Comparison of ENCODE assay signal across 16 mouse cellular contexts in genomic region chr2:11739516-11740051, GRCm38 (mm10). TPM values are rescaled to one million over a fixed set of nuclear protein-coding genes. Genes with fewer than 3 reads are reported as not detected.
A peak's percentile ranks its signal among the peaks of the same experiment; 100 is the strongest.
DNase-seq lines count a peak whose midpoint lies in the region; ATAC-seq and TF ChIP-seq lines count a peak whose summit lies in the region.
"Had no signal": no experiment of that assay in that cellular context is flagged by ENCODE, and none has a peak within 500 bp of the region (broad histone marks: within the 10 kb centered on the region; RNA-seq: fewer than 3 reads in every experiment).

No protein-coding gene starts in this region.

- no peak overlapping the region for H3K9ac ChIP-seq in lung, postnatal 0 days (replicated peaks; ENCODE audit: low read depth)
- H3K9ac ChIP-seq in intestine, embryonic 15.5 days: no peak overlapping the region
- H3K9ac ChIP-seq in hindbrain, embryonic 11.5 days (ENCODE audit: low read depth, low read length): no peak overlapping the region
- H3K9ac ChIP-seq: hindbrain, embryonic 15.5 days; lung, embryonic 15.5 days had no signal

- DNase-seq in lung, postnatal 0 days (ENCODE audit: low spot score): peak; percentile 57
- no peak for DNase-seq in lung, adult 2 months
- DNase-seq in adipocyte (ENCODE audit: low spot score): peak; percentile 50
- DNase-seq in layer of hippocampus, adult 9-11 months: no peak
- DNase-seq in hindbrain, embryonic 11.5 days (ENCODE audit: low spot score): no peak
- DNase-seq: adrenal gland, postnatal 10 days; cerebellum, postnatal 14 days; right cerebral cortex, postnatal 14 days had no signal

- no peaks in the 10 kb centered on the region for H3K9me3 ChIP-seq in lung, postnatal 0 days (ENCODE audit: low read length)
- no peaks in the 10 kb centered on the region for H3K9me3 ChIP-seq in intestine, embryonic 15.5 days
- H3K9me3 ChIP-seq in hindbrain, embryonic 11.5 days (ENCODE audit: control insufficient read depth, low read length): no peaks in the 10 kb centered on the region
- H3K9me3 ChIP-seq: G1E; hindbrain, embryonic 15.5 days; limb, embryonic 10.5 days; lung, embryonic 15.5 days had no signal

- WGBS in lung, postnatal 0 days: 90% methylated on average over 4 of the region's 4 CpGs
- 85% methylated on average over 4 of the region's 4 CpGs for WGBS in lung, adult 2 months
- 86% methylated on average over 4 of the region's 4 CpGs for WGBS in intestine, embryonic 15.5 days
- 94% methylated on average over 4 of the region's 4 CpGs for WGBS in hindbrain, embryonic 11.5 days

- peaks cover 19% of the 10 kb centered on the region for H3K36me3 ChIP-seq in lung, postnatal 0 days (ENCODE audit: insufficient read depth, low read length)
- peaks cover 19% of the 10 kb centered on the region for H3K36me3 ChIP-seq in intestine, embryonic 15.5 days
- H3K36me3 ChIP-seq in hindbrain, embryonic 11.5 days (ENCODE audit: control insufficient read depth, insufficient read depth, low read length): peaks cover 14% of the 10 kb centered on the region

- no peak overlapping the region for H3K4me2 ChIP-seq in lung, postnatal 0 days (replicated peaks; ENCODE audit: low read depth, low read length)
- no peak overlapping the region for H3K4me2 ChIP-seq in intestine, embryonic 15.5 days (replicated peaks)
- no peak overlapping the region for H3K4me2 ChIP-seq in hindbrain, embryonic 11.5 days (replicated peaks; ENCODE audit: low read depth, low read length)
- H3K4me2 ChIP-seq: hindbrain, embryonic 15.5 days; lung, embryonic 15.5 days; midbrain, embryonic 11.5 days had no signal

- H3K27me3 ChIP-seq in lung, postnatal 0 days (replicated peaks; ENCODE audit: insufficient read depth, low read length): no peaks in the 10 kb centered on the region
- H3K27me3 ChIP-seq in intestine, embryonic 15.5 days (replicated peaks): no peaks in the 10 kb centered on the region
- H3K27me3 ChIP-seq in hindbrain, embryonic 11.5 days (ENCODE audit: control insufficient read depth, insufficient read depth, low read length): no peaks in the 10 kb centered on the region
- H3K27me3 ChIP-seq: hindbrain, embryonic 15.5 days; lung, embryonic 15.5 days had no signal

- H3K27ac ChIP-seq in lung, postnatal 0 days (ENCODE audit: low read length): no peak overlapping the region
- no peak overlapping the region for H3K27ac ChIP-seq in intestine, embryonic 15.5 days
- H3K27ac ChIP-seq in hindbrain, embryonic 11.5 days (ENCODE audit: low read depth, low read length): no peak overlapping the region
- H3K27ac ChIP-seq: hindbrain, embryonic 15.5 days; limb, embryonic 10.5 days; lung, embryonic 15.5 days had no signal

- no peak for TF ChIP-seq POLR2A in lung, adult 2 months (IDR thresholded peaks at IDR 0.05; ENCODE audit: borderline replicate concordance, extremely low read depth, low read depth, low read length)

- ATAC-seq in lung, postnatal 0 days: peak; percentile 21
- ATAC-seq in intestine, embryonic 15.5 days: peak; percentile 82
- ATAC-seq in neutrophil, adult 5-6 weeks (ENCODE audit: extremely low read depth, insufficient number of reproducible peaks, low FRiP score, poor library complexity, severe bottlenecking): peak; percentile 89
- no peak for ATAC-seq in hindbrain, embryonic 11.5 days (ENCODE audit: low FRiP score)

- TF ChIP-seq CTCF in lung, postnatal 0 days (IDR thresholded peaks at IDR 0.05): no peak
- no peak for TF ChIP-seq CTCF in lung, adult 2 months (IDR thresholded peaks at IDR 0.05; ENCODE audit: insufficient read depth, low read length)

- no peak overlapping the region for H3K4me3 ChIP-seq in lung, postnatal 0 days (ENCODE audit: low read depth, low read length)
- H3K4me3 ChIP-seq in lung, adult 2 months (replicated peaks; ENCODE audit: extremely low read depth, low read depth, low read length): no peak overlapping the region
- H3K4me3 ChIP-seq in intestine, embryonic 15.5 days (replicated peaks): no peak overlapping the region
- H3K4me3 ChIP-seq in hindbrain, embryonic 11.5 days (ENCODE audit: low read depth, low read length): no peak overlapping the region
- H3K4me3 ChIP-seq: hindbrain, embryonic 15.5 days; limb, embryonic 10.5 days; lung, embryonic 15.5 days; myocyte had no signal

- no peaks in the 10 kb centered on the region for H3K4me1 ChIP-seq in lung, postnatal 0 days (ENCODE audit: insufficient read depth, low read depth, low read length)
- no peaks in the 10 kb centered on the region for H3K4me1 ChIP-seq in lung, adult 2 months (ENCODE audit: control insufficient read depth, insufficient read depth, low read length)
- no peaks in the 10 kb centered on the region for H3K4me1 ChIP-seq in intestine, embryonic 15.5 days (replicated peaks)
- H3K4me1 ChIP-seq in hindbrain, embryonic 11.5 days (replicated peaks; ENCODE audit: control insufficient read depth, insufficient read depth, low read length): no peaks in the 10 kb centered on the region
- H3K4me1 ChIP-seq: hindbrain, embryonic 15.5 days; limb, embryonic 10.5 days; lung, embryonic 15.5 days had no signal

- no peak for TF ChIP-seq EP300 in lung, postnatal 0 days (IDR thresholded peaks at IDR 0.05)

RNA-seq across cellular contexts. Expression of gene Il15ra, which starts 34.5 kb away (rescaled TPM):
- 4.3 and 6.7 TPM in 2 replicates for polyA plus RNA-seq in lung, postnatal 0 days (2015; fragmentation: Nextera tagmentation; extraction: Ambion mirVana)
- polyA plus RNA-seq in lung, adult 2 months (2012; rRNA removed): 20.7 and 26.2 TPM in 2 replicates
- 2.1 and 2.6 TPM in 2 replicates for polyA plus RNA-seq in intestine, embryonic 15.5 days (2015; fragmentation: Nextera tagmentation; extraction: Ambion mirVana)
- total RNA-seq in neutrophil, adult 5-6 weeks (2017): 12.1 and 14.4 TPM in 2 replicates
- polyA plus RNA-seq in hindbrain, embryonic 11.5 days (2014; fragmentation: Nextera tagmentation; extraction: Ambion mirVana): 0.25 and 0.39 TPM in 2 replicates
- polyA plus RNA-seq: G1E had no signal

RNA-seq across cellular contexts. Expression of gene Fbh1, which starts 37.8 kb away (rescaled TPM):
- polyA plus RNA-seq in lung, postnatal 0 days (2015; fragmentation: Nextera tagmentation; extraction: Ambion mirVana): 65.0 and 70.4 TPM in 2 replicates
- 34.2 and 44.9 TPM in 2 replicates for polyA plus RNA-seq in lung, adult 2 months (2012; rRNA removed)
- polyA plus RNA-seq in intestine, embryonic 15.5 days (2015; fragmentation: Nextera tagmentation; extraction: Ambion mirVana): 108 and 110 TPM in 2 replicates
- total RNA-seq in neutrophil, adult 5-6 weeks (2017): 106 and 119 TPM in 2 replicates
- polyA plus RNA-seq in hindbrain, embryonic 11.5 days (2014; fragmentation: Nextera tagmentation; extraction: Ambion mirVana): 132 and 148 TPM in 2 replicates

RNA-seq across cellular contexts. Expression of gene Ankrd16, which starts 38.1 kb away (rescaled TPM):
- 25.4 and 30.3 TPM in 2 replicates for polyA plus RNA-seq in lung, postnatal 0 days (2015; fragmentation: Nextera tagmentation; extraction: Ambion mirVana)
- 41.7 and 53.1 TPM in 2 replicates for polyA plus RNA-seq in lung, adult 2 months (2012; rRNA removed)
- polyA plus RNA-seq in intestine, embryonic 15.5 days (2015; fragmentation: Nextera tagmentation; extraction: Ambion mirVana): 36.9 and 39.2 TPM in 2 replicates
- total RNA-seq in neutrophil, adult 5-6 weeks (2017): 82.4 and 98.9 TPM in 2 replicates
- polyA plus RNA-seq in hindbrain, embryonic 11.5 days (2014; fragmentation: Nextera tagmentation; extraction: Ambion mirVana): 32.9 and 35.3 TPM in 2 replicates

Comparison
In these comparisons a context has a peak if more than half of its experiments do, and no peak if none do; other contexts are left out.
1. DNase-seq: peak in lung, postnatal 0 days (single experiment) and adipocyte (single experiment); none in lung, adult 2 months (single experiment), layer of hippocampus, adult 9-11 months (single experiment) and hindbrain, embryonic 11.5 days (single experiment).